Mouse (Mus musculus): ENCODE measurements around the gene Foxd4.
"Not testable (repeated sequence)": the region's sequence is repeated elsewhere in the genome, so short reads cannot be mapped to it uniquely, and the experiment has no call there.

Foxd4 gene

DNA sequence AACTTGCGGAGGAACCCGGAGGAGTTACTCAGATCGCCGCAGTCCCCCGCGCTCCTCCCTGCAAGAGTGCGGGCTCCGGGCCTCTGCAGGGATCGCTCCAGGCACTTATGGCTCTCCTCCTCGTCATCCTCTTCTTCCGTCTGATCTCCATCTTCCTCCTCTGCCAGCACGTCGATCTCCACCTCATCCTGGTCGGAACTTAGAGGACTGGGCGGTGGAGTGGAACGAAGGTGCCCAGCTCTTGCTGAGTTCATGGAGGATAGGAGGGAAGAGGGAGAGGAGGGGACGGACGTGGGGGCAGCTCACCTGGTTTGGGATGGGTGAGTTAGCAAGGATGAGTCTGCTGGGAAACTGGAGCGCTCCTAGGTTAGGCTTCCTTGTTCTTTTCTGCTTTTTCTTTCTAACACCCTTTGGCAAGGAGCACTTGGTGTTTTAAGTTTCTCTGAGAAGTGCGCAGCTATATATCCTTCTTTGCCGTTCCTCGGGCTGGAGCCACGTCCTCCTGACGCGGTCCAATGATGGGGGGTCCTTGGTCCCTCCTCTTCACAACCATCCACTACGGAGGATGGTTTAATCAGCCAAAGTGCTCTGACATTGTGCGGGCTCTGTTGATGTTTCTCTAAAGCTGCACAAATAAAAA lies at the start of gene Foxd4:
Foxd4 (minus strand) TSS at position 617 of the 640 bp plus-strand sequence.
- DNase-seq, result no peak

DNA sequence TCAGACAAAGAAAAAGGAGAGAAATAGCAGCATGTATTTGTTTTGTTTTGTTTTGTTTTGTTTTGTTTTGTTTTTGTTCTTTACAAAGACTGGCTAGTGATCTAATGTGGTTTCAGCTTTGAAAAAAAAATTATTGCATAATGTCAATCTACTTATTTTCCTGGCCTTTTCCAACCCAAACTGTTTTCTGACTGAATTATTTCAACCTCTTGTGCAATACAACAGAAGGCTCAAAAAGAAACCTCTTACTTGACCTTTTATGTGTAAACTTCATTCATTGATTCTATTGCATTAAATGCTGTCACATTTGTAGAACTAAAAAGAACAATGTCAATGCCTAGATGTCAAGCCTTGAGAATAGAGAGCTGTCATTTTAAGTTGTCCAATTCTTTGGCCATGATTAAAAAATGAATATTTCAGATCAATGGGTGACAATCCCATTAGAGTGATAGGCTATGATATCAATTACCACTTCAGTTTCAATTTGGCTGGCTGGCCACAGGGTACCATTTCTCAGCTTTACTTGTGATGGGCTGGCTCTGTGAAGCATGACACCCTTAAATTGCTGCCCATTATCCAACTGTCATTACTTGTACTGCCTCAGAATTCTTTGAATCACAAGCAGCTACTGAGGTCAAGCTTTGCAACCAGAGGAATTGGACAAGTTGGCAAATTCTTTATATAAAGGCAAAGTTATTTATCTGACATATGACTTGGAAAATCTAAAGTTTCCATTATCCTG lies 44.7 kb upstream of the Foxd4 start:
- no peak for DNase-seq

DNA sequence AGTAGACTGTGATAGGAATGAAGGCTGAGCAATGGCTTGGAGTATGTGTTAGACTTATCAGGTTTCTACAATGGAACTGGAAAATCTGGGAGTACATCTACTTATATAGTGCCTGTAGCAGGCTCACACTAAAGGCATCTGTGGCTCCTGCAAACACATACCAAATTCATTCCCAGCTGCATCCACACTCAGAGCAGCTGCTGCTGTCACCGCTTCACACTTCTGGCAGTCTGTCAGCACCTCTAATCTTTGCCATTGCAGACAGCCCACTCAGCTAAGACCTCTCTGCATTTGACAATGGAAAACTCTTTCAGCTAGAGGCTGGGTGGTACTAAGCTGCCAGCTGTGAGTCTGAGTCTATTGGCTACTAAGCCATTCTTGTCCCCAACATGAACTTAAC lies 36.1 kb upstream of the Foxd4 start:
- DNase-seq, result no peak

DNA sequence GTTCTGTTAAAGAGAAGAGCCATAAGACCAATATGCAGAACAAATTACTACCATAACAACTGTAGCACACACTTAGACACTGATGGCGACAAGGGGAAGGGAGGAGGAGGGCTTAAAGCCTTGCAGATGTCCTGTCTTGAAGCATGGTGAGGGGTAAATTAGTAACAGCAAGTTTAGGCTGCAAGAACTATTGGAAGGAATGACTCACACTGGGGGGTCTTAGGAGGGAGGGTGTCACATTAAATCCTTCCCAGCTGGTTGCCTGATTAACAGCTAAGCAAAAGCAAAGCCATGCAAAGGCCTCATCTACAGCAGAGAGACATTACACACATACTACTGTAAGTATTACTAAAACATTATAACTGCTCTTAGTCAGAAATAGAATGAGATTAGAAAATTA lies 28.0 kb upstream of the Foxd4 start:
- no peak for DNase-seq

GRCm38 (mm10) chr19:24920866-24921265 lies 19.9 kb upstream of the Foxd4 start:
- DNase-seq, result no peak

GRCm38 (mm10) chr19:24908385-24909155 lies 7.6 kb upstream of the Foxd4 start:
- DNase-seq, result no peak

GRCm38 (mm10) chr19:24907655-24908054 lies 6.7 kb upstream of the Foxd4 start:
- no peak for DNase-seq

DNA sequence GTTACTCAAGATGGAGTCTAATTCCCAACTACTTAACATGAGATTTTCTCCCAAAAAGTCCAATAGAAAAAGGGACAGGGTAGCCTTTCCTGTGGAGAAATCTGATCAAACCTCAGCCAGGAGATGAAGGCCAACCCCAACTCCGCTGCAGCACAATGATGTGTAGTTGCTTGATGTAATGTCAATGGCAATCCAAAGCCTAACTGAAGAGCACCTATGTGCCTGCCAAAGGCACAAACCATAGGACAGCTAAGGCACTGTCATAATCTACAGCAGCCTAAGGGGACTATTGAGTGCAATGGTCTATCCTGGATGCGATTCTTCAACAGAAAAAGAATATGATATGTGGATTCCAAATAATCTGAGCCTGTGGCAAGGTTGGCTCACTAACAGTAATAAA lies 1.8 kb upstream of the Foxd4 start:
- DNase-seq, result no peak

GRCm38 (mm10) chr19:24902256-24902655 lies 1.3 kb upstream of the Foxd4 start:
- DNase-seq, result no peak

DNA sequence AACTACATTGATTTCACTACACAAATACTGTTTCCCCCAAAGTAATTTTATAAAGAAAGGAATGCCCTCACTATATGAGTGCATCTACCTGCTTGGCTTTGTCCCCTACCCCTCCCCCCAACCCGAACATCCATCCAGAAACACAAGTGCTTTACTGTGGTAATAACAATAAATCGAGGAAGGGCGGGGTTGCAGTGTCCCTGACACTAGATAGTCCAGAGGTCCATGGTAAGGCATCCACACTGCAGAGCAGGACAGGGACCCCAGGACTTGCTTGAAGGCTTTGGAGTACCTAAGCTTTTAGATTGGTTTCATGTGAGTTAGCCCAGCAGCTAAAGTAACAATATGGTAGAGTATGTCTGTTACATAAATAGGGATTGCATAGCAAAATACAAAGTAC lies 669 bp upstream of the Foxd4 start:
- DNase-seq, result no peak

DNA sequence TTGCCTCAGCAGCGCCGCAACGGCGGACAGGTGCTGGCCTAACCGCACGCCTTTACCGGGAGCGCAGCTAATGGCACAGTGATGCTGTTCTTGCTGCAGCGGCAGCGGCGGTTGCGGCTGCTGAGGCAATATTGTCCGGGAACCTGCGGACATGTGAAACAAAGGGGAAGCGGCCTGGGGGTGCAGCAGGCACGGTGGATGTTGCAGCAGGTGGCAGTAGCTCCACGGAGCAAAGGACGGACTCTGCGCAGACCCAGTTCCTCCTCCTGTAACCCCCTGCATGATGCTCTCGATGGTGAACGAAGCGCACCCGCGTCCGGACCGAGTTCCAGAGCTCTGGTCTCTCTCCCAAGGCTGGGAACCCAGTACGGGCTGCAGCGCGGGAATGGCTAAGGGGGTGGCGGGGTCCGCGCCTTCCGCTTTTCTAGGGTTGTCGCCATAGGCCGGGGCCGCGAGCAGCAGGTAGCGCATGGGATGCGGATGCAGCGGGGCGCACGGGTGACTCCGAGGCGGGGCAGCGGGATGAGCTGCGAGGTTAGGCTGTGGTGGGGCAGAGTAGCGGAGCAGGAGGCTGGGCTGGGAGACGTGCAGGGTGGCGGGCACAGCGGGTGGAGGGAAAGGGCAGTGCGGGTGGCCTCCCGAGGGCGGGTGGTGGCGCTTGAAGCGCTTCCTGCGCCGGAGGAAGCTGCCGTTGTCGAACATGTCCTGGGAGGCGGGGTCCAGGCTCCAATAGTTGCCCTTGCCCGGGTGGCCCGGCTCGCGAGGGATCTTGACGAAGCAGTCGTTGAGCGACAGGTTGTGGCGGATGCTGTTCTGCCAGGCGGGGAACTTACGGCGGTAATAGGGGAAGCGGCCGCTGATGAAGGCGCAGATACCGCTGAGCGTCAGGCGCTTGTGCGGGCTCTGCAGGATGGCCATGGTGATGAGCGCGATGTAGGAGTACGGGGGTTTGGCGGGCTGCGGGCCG lies 1.1 kb downstream of the Foxd4 start:
- no peak for DNase-seq

DNA sequence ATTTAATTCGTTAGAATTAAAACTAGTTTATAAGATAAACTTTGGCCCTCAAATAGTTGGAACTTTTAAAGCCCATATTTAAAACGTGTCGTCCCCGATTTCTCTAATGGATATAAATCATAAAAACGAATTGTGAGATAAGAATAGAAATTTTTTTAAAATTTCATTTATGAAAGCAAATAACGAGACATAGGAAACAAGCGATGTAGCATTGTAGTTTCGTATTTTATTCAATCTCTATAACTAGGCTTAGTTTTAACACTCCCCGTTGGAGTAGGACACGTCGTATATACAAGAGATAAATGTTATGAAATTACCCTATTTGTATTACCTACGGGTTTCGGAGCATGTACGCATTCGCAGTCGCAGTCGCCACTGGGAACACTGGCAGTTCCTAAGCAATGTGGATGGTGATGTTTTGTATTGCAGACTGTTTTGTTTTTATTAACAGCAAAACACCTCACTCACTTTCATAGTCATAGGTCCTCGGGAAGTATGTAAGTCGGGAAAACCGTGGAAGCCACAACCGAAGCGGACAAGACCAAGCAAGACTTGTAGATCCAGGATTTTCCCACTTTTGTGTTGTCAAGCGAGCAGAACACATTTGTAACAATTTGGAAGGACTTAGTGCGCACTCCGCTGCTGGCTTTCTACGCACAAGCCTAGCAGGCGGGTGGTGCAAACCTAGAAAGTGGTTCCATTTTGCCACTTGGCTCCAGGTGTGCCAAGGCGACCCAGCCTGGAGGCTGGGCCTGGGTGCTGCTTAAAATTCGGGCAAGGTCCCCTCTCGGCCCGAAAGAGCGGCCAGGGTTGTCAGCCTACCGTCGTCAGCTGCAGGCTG lies 2.0 kb downstream of the Foxd4 start:
- no peak for DNase-seq

GRCm38 (mm10) chr19:24897896-24898736 lies 2.9 kb downstream of the Foxd4 start:
- no peak for DNase-seq

DNA sequence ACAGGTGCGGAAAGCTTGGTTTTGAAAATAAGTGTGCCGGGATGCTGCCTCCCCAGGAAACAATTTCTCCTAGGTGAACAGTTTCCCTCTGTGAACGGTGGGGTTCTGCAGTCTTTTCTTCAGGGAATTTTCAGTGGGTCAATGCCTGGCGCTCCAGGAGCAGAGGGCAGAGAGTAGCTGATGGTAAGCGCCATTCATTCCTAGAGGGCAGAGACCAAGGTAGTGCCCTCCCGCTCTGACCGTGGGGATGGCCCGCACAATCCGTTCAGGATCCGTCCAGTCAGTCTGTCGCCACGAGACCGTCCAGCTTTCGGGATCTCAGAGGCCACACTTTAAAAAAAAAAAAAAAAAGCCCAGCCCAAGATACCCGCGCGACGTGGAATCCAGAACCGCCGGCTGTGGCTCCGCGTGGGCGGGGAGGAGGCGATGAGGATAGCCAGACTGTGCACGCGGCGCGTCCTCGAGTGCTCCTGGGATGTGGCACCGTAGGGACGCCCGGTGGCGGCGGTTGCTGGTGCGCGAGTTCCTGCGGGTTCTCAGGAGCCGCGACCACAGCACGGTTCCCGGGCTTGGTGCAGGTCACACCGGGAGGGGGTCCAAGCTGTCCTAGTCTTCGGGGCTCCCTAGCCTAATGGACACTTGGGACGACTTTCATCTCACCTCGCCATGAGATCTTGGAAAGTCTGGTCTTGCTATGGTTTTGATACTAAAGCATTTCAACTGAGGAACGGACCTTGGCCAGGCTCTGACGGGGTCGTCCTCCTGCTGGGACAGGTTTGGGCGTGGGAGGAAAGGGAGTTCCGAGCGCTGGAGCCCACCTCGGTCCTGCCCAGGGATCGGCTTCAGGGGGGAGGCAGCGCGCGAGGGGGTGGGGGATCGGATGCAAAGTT lies 3.7 kb downstream of the Foxd4 start:
- no peak for DNase-seq

DNA sequence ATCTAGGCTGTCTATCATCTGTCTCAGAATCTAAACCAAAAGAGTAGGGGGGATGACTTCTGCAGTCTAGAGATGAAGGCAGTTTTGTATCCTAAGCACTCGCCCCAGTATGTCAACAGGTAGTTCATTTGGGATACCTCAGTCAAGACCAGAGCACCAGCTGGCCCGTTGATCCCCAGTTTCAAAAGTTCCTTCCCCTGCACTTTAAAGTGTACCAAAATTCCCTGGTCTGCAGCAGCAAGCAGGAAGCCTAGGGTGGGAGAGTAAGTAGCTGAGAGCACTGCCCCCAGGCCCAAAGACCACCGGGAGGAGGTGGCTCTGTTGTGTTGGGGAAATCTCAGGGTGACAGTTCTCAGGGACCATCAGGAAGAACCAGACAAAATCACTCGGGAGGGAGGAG lies 4.5 kb downstream of the Foxd4 start:
- DNase-seq, result no peak

- no peak for DNase-seq
Observed at GRCm38 (mm10) chr19:24886888-24887287, 14.1 kb downstream of the Foxd4 start.

DNA sequence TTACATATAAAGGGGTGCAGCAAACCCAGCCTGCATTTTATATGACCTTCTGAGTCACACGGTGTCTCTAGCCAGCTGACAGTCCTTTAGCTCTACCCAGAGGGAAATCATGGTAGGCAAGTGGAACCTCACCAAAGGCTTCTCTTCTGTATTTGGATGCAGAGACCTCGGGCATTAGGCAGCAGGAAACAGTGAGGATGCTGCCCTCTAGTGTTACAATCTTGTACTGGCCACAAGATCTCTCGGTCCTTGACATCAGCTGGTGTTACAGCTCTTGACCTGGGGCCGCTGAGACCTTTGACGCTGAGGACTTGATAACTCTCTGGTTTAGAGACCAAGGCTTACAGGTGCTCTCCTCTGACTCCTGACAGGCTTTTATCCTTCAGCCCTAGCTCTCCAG lies 15.5 kb downstream of the Foxd4 start:
- no peak for DNase-seq

DNA sequence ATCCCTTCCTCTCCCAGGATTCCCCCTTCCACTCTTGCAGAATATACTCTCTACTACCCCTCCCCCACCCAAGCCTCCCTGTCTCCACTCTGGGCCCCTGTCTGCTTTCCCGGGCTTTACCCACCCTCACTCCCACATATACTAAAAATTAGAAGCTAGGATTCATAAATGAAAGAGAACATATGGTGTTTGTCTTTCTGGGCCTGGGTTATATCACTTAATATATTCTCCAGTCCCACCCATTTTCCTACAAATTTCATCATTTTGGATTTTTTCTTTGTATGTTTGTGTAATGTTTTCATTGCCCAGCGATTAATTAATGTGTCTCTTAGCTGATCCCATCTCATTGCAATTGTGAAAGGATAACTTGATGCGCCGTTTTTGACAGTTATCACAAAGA lies 19.8 kb downstream of the Foxd4 start:
- DNase-seq, result no peak

DNA sequence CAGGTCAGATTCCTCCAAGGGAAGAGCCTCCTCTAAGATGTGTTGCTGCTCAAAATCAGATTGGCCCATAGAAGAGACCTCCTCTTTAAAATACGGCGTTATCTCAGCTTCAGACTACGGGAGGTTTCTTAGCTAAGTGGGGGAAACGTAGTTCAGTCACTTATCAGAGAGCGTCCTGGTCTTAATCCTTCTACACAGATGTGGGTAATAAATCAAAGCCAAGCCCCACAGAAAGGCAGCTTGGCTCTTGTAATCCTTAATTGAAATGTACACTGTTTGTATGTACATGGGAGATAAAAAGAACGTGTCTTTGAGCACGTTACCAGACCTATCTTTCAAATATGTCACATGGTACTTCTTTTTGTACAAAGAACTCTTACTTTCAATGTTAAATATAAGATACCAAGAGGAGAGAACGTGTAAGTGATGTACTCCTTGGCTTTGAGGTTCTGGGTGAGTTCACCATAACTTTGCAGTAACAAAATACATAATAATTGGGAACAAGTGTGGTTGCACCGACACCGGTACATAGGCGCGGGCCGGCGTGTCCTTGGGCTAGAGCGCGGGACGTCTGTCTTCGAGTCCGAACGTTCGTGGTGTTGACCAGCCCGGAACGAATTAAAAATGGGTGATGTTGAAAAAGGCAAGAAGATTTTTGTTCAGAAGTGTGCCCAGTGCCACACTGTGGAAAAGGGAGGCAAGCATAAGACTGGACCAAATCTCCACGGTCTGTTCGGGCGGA lies 25.7 kb downstream of the Foxd4 start, which contains the start of gene Gm10053:
Gm10053 (plus strand) TSS at position 558 of the 742 bp plus-strand sequence.
- not testable (repeated sequence) for DNase-seq
